Mouse (Mus musculus) frontal cortex, adult (tissue): ENCODE data around the gene Raver2.

Experiments
- ATAC-seq: cut with Nextera tagmentation; 2 replicates; pipeline ENCODE4 v1.9.2; 2017; ENCODE audit warnings: mild to moderate bottlenecking, moderate library complexity, mixed read lengths; ENCODE audit not compliant: low TSS enrichment

Gene Raver2

DNA sequence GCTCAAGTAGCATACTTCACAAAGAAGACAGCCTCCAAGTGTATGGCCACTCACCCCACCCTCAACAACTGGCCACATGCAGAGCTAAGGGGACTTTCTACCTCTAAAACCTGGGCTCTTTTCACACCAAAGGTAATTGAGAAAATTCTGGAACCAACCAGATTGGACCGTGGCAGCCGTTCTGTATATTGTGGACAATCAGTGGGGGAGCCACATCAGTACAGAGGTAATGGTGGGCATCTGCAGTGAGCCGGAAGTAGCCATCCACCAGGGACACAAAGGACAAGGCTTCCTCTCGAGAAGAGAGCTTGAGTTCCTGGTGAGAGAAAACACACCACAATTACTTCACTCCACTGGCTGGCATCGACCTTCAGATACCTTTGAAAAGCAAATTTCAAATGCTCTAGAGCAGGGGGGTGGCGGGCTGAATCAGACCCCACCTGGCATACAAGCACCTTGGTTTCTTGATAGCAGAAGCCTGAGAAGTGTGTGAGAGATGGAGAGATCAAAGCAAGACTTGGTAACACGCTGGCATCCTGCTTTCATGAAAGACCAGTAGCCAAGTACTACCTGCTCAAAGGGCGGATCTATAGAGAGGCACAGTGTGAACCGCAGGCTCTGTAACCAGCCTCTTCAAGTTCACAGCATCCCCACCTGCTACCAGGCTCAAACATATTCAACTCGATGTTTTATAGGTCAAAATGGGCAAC, 106.3 kb downstream of the Raver2 start:
- ATAC-seq, result no peak

DNA sequence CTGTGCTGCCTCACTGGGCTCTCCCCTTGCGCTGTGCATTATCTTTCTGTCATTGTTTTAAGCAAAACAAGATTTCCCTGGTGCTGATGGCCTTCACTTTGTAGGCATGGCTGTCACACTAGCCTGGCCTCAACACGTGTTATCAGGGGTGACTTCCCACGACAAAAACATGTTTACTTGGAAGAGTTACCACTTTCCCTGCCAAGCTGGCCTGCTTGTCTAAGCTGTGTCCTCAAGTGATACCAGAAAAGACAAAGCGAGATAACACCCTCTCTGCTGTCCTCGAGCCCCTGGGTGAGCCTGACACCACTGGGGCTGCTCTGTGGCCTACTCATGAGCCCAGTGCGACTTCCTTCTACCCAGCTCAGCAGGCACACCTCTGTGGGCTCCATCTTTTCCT, 107.3 kb downstream of the Raver2 start:
- no peak for ATAC-seq

DNA sequence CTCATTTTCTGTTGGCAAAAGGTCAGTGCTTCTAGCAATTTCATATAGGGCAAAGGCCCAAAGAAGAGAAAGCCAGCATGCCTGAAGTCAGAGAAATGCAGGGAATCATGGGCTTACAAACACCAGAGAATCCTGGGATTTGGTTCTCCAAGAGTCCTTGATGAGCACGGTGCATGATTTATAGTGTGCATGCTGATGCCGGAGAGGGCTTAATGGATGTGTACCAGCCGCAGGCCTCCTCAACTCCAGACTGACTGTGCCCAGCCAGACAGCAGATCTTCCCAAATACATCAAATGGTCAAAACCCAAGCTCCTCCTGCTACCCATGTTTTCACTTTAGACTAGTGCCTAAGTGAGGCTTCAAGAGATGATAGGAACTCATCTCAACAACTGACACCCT, 109.0 kb downstream of the Raver2 start:
- ATAC-seq, result no peak

DNA sequence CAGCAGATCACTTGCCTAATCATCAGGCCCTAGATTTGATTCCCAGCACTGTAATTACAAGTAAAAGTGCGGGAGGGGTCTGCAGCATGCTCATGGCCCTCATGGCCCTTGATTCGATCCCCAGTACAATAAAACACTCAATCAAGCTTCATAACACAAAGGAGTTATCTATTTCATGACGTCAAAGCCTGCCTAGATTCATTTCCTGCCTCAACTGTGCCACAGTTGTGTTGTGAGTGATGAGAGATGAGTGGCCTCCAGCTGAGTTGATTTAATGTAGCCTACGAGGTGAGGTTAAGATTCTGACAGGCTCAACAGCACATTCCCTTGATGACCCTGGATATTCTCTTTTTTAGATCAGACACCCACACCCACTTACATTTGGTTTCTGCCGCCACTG, 110.3 kb downstream of the Raver2 start:
- ATAC-seq, result no peak

- ATAC-seq, result no peak
These were observed 111.1 kb downstream of the Raver2 start for GRCm38 (mm10) chr4:101179836-101180235.

GRCm38 (mm10) chr4:101180681-101181080, 111.9 kb downstream of the Raver2 start:
- no peak for ATAC-seq

GRCm38 (mm10) chr4:101182603-101183011, 113.8 kb downstream of the Raver2 start:
- peak; percentile 83 for ATAC-seq

- no peak for ATAC-seq
These were observed 116.4 kb downstream of the Raver2 start for GRCm38 (mm10) chr4:101185216-101185615.

DNA sequence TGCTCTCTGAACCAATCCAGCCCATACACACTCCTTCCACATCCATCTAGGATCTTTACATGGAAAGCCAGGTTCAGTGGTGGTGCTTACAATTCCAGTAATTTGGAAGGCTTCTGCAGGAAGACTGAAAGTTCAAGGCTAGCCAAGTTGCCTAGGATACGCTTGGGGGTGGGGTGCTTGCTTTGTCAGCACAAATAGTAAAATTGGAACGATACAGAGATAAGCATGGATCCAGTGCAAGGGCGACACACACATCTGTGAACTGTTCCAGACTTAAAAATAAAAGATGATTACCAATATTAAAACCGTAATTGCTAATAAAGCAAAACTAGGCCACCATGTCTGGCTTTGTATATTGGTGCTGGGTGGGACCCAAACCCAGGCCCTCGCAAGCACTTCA, 117.8 kb downstream of the Raver2 start:
- ATAC-seq, result no peak

DNA sequence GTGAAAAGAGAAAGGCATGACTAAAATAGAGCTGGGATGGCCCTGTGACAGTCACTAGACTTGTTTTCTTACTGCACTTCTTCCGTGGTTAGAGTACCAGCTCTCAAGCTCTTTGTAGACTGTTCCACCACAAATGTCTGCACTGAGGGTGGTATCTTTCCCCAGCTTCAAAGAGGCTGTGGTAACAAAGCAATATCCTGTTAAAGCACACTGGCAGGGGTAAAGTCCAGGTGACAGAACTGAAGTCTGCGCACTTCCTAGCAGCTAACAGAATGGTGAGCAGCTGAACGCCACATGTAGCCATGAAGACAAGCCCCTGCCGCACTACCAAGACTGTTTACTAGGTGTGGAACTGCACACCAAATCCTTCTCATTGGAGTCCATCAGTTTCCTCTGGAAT, 118.6 kb downstream of the Raver2 start:
- ATAC-seq, result no peak

DNA sequence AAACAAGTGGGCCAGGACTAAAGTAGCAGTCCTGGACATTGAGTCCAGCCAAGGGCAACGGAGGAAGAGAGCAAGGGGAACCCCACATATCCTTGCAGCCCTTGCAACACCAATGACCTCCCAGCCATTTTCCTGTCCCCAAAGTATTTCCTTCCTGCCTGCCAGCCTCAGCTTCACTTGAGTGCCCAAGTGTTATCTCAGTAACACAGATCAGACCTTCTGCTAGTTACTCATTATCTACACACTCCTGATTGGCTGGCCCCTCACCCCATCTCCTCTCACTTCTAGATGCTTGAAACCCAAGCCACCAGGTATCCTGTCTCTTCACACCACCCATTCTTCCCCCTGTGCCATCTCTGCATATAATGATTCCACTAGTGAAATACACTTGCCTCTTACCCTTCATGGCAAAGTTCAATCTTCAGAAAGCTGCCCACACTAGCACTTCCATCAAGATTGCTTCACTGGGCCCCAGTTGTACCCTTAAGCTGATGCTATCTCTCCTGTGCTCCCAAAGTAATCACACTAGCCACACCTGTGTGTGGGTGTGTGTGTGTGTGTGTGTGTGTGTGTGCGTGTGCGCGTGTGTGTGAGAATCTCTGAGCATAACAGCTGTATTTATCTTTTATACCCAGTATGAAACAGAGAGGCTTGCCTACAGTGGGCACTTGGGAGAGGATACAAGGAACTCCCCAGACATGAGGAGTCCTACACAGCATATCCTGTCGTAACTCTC, 123.6 kb downstream of the Raver2 start:
- no peak for ATAC-seq

- no peak for ATAC-seq
These were observed 125.4 kb downstream of the Raver2 start for GRCm38 (mm10) chr4:101194170-101194569.

DNA sequence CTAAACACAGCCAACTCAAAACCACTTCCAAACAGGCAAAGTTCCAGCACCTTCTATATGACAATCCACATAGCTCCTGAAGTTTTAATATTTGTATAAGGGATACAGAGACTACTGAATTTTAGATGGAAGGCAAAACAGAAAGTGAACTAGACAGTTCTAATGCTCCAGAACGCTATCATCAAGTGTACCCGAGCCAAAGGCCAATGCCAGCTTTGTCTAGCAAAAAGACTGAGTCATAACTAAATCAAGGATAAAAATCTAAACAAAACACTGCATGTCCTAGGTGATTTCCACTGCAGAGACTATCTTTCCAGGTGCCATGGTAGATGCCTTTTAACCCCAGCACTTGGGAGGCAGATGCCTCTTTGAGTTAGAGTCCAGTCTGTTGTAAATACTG, 127.6 kb downstream of the Raver2 start:
- no peak for ATAC-seq

- peak; percentile 20; the same call in 1 of the 2 replicates for ATAC-seq
These were observed 128.8 kb downstream of the Raver2 start for GRCm38 (mm10) chr4:101197421-101198170.

- ATAC-seq, result peak; percentile 65
These were observed 129.6 kb downstream of the Raver2 start for GRCm38 (mm10) chr4:101198333-101198732.

DNA sequence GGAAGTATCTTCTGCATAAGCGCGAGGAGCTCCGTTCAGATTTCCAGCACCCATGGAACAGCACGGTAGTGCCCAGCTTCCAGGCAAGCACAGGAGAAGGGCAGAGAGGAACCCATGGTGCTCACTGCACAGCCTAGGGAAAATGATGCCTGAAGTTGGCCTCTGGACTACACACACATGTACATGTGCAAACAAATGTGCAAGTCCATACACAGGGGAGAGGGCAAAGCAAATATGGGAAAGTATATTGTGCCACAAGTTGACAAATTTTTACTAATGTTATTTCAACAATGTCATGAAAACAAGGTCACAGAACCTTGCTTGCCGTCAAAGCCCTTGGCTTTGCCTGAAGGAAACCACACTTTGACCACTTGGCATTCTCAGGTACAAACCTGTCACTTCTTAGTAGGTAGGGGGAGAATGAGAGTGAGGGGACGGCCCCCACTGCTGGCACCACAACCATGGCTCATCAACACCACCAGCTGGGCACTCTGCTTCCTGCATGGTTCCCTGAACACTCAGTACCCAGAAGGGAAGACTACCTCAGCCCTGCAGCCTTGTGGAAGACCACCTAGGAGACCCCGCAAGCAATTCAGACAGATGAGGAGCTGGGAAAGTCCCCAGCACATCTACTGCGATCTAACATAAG, 130.8 kb downstream of the Raver2 start:
- ATAC-seq, result no peak
